Mouse (Mus musculus): ENCODE measurements around the gene Cpne4.

- no peak for TF ChIP-seq TAL1 (IDR thresholded peaks at IDR 0.05; ENCODE audit: low read length)
- no peak for TF ChIP-seq GATA1 (IDR thresholded peaks at IDR 0.05; ENCODE audit: low read length)
These were observed 230.0 kb downstream of the Cpne4 start for GRCm38 (mm10) chr9:104777135-104777534.
